Mouse (Mus musculus) midbrain, embryonic 12.5 days (tissue): ENCODE measurements around the gene Aacs. TPM values are rescaled to one million over a fixed set of nuclear protein-coding genes. Genes with fewer than 3 reads are reported as not detected.
A peak's percentile ranks its signal among the peaks of the same experiment; 100 is the strongest.

Source experiments
- ATAC-seq: fragments of 200-750 bp; cut with Nextera tagmentation; 2 replicates; pipeline ENCODE4 v1.8.0; 2017; ENCODE audit warnings: low read depth, moderate TSS enrichment, moderate library complexity; ENCODE audit not compliant: low FRiP score
- H3K27ac ChIP-seq: fragments of 300-500 bp; sonication (generic); replicated peaks from 2 replicates; pipeline ENCODE4 v1.5.1; 2016; ENCODE audit warnings: mild to moderate bottlenecking
- H3K27me3 ChIP-seq: fragments of 300-500 bp; sonication (generic); 2 replicates; pipeline ENCODE4 v1.6.1; 2016; ENCODE audit warnings: mild to moderate bottlenecking
- H3K36me3 ChIP-seq: fragments of 300-500 bp; sonication (generic); 2 replicates; pipeline ENCODE4 v1.6.1; 2016
- H3K4me1 ChIP-seq: fragments of 300-500 bp; sonication (generic); 2 replicates; pipeline ENCODE4 v1.6.1; 2016
- H3K4me2 ChIP-seq: fragments of 300-500 bp; sonication (generic); replicated peaks from 2 replicates; pipeline ENCODE4 v1.6.1; 2016; ENCODE audit warnings: mild to moderate bottlenecking, moderate library complexity
- H3K4me3 ChIP-seq: fragments of 300-500 bp; sonication (generic); 2 replicates; pipeline ENCODE4 v1.5.1; 2016; ENCODE audit warnings: mild to moderate bottlenecking
- H3K9ac ChIP-seq: fragments of 300-500 bp; sonication (generic); replicated peaks from 2 replicates; pipeline ENCODE4 v1.6.1; 2016; ENCODE audit warnings: mild to moderate bottlenecking, moderate library complexity
- H3K9me3 ChIP-seq: fragments of 300-500 bp; sonication (generic); 2 replicates; pipeline ENCODE4 v1.6.1; 2016; ENCODE audit warnings: mild to moderate bottlenecking
- WGBS: fragments of 180-500 bp; shearing (Covaris S2); methylation state at CpG from one replicate; pipeline ENCODE4 v1.1.7; 2016; 5-methylcytosine and 5-hydroxymethylcytosine counted together
- polyA plus RNA-seq: library from polyadenylated mRNA; unstranded; fragments of >200 nt; fragmentation: Nextera tagmentation; extraction: Ambion mirVana; gene quantifications from 2 replicates; pipeline ENCODE4 v1.2.1, GENCODE M21; 2016

Aacs gene
- polyA plus RNA-seq, 1 experiment from 2014 or later, result 62.7 TPM

- Histone ChIP-seq H3K27ac (no peak overlapping the region), H3K4me1 (no peaks in the 10 kb centered on the region), H3K9me3 (no peaks in the 10 kb centered on the region), H3K9ac (no peak overlapping the region), H3K4me2 (no peak overlapping the region), H3K27me3 (no peaks in the 10 kb centered on the region), H3K36me3 (no peaks in the 10 kb centered on the region), H3K4me3 (no peak overlapping the region)
- 77% methylated on average over 4 of the region's 4 CpGs for WGBS
- ATAC-seq, result no peak
Measured at GRCm38 (mm10) chr5:125470713-125471112, 4.9 kb upstream of the Aacs start.

- no peak for ATAC-seq
- no peaks in the 10 kb centered on the region for H3K27me3 ChIP-seq
- H3K4me1 ChIP-seq, result peaks cover 19% of the 10 kb centered on the region
- H3K9ac ChIP-seq, result no peak overlapping the region
- WGBS, result 73% methylated on average over 9 of the region's 9 CpGs
- H3K9me3 ChIP-seq, result no peaks in the 10 kb centered on the region
- no peak overlapping the region for H3K27ac ChIP-seq
- H3K4me3 ChIP-seq, result no peak overlapping the region
- H3K4me2 ChIP-seq, result no peak overlapping the region
- no peaks in the 10 kb centered on the region for H3K36me3 ChIP-seq
Measured at GRCm38 (mm10) chr5:125472796-125473475, 2.7 kb upstream of the Aacs start.

GRCm38 (mm10) chr5:125475030-125475429 lies 584 bp upstream of the Aacs start:
- no peaks in the 10 kb centered on the region for H3K9me3 ChIP-seq
- WGBS, result 62% methylated on average over 12 of the region's 12 CpGs
- H3K4me3 ChIP-seq, result peak overlapping the region; percentile 65
- peaks cover 27% of the 10 kb centered on the region for H3K4me1 ChIP-seq
- H3K36me3 ChIP-seq, result no peaks in the 10 kb centered on the region
- no peak for ATAC-seq
- H3K27ac ChIP-seq, result peak overlapping the region; percentile 49
- peak overlapping the region; percentile 73 for H3K9ac ChIP-seq
- H3K27me3 ChIP-seq, result no peaks in the 10 kb centered on the region
- peak overlapping the region; percentile 84 for H3K4me2 ChIP-seq

GRCm38 (mm10) chr5:125476286-125476625 lies 642 bp downstream of the Aacs start:
- peak overlapping the region; percentile 65 for H3K4me3 ChIP-seq
- no peaks in the 10 kb centered on the region for H3K9me3 ChIP-seq
- no peaks in the 10 kb centered on the region for H3K36me3 ChIP-seq
- WGBS, result 16% methylated on average over 5 of the region's 5 CpGs
- peak overlapping the region; percentile 67 for H3K27ac ChIP-seq
- peaks cover 34% of the 10 kb centered on the region for H3K4me1 ChIP-seq
- no peaks in the 10 kb centered on the region for H3K27me3 ChIP-seq
- H3K9ac ChIP-seq, result peak overlapping the region; percentile 73
- peak overlapping the region; percentile 84 for H3K4me2 ChIP-seq
- ATAC-seq, result peak; percentile 64; the same call in 1 of the 2 replicates

GRCm38 (mm10) chr5:125476799-125477198 lies 1.2 kb downstream of the Aacs start:
- Histone ChIP-seq H3K27ac (no peak overlapping the region), H3K27me3 (no peaks in the 10 kb centered on the region), H3K9ac (peak overlapping the region; percentile 73), H3K36me3 (no peaks in the 10 kb centered on the region), H3K4me1 (peaks cover 34% of the 10 kb centered on the region), H3K9me3 (no peaks in the 10 kb centered on the region), H3K4me3 (peak overlapping the region; percentile 65), H3K4me2 (peak overlapping the region; percentile 84)
- ATAC-seq, result no peak
- 68% methylated on average over 7 of the region's 7 CpGs for WGBS

- Histone ChIP-seq H3K27me3 (no peaks in the 10 kb centered on the region), H3K4me3 (peak overlapping the region; percentile 65), H3K4me1 (peaks cover 34% of the 10 kb centered on the region), H3K9me3 (no peaks in the 10 kb centered on the region), H3K36me3 (peaks cover 3% of the 10 kb centered on the region), H3K9ac (peak overlapping the region; percentile 73; the same call in 1 of the 2 replicates), H3K4me2 (peak overlapping the region; percentile 84), H3K27ac (no peak overlapping the region)
- 71% methylated on average over 7 of the region's 7 CpGs for WGBS
- no peak for ATAC-seq
Measured at GRCm38 (mm10) chr5:125477533-125477932, 1.9 kb downstream of the Aacs start.

- no peak overlapping the region for H3K9ac ChIP-seq
- WGBS, result 83% methylated on average over 7 of the region's 7 CpGs
- no peak for ATAC-seq
- peaks cover 8% of the 10 kb centered on the region for H3K36me3 ChIP-seq
- H3K27me3 ChIP-seq, result no peaks in the 10 kb centered on the region
- H3K4me1 ChIP-seq, result peaks cover 34% of the 10 kb centered on the region
- H3K9me3 ChIP-seq, result no peaks in the 10 kb centered on the region
- no peak overlapping the region for H3K27ac ChIP-seq
- H3K4me2 ChIP-seq, result peak overlapping the region; percentile 84; the same call in 1 of the 2 replicates
- H3K4me3 ChIP-seq, result no peak overlapping the region
Measured at GRCm38 (mm10) chr5:125478037-125478436, 2.4 kb downstream of the Aacs start.

GRCm38 (mm10) chr5:125479376-125479775 lies 3.8 kb downstream of the Aacs start:
- WGBS, result 94% methylated on average over 3 of the region's 3 CpGs
- H3K9me3 ChIP-seq, result no peaks in the 10 kb centered on the region
- H3K36me3 ChIP-seq, result peaks cover 18% of the 10 kb centered on the region
- peaks cover 34% of the 10 kb centered on the region for H3K4me1 ChIP-seq
- H3K27ac ChIP-seq, result no peak overlapping the region
- H3K9ac ChIP-seq, result no peak overlapping the region
- no peak overlapping the region for H3K4me3 ChIP-seq
- no peaks in the 10 kb centered on the region for H3K27me3 ChIP-seq
- no peak overlapping the region for H3K4me2 ChIP-seq
- no peak for ATAC-seq

- Histone ChIP-seq H3K9me3 (no peaks in the 10 kb centered on the region), H3K36me3 (peaks cover 29% of the 10 kb centered on the region), H3K4me2 (no peak overlapping the region), H3K4me1 (peaks cover 34% of the 10 kb centered on the region), H3K27ac (no peak overlapping the region), H3K4me3 (no peak overlapping the region), H3K27me3 (no peaks in the 10 kb centered on the region), H3K9ac (no peak overlapping the region)
- ATAC-seq, result no peak
- 80% methylated on average over 11 of the region's 11 CpGs for WGBS
Measured at GRCm38 (mm10) chr5:125480434-125481231, 5.0 kb downstream of the Aacs start.

- peaks cover 23% of the 10 kb centered on the region for H3K4me1 ChIP-seq
- peaks cover 35% of the 10 kb centered on the region for H3K36me3 ChIP-seq
- no peak for ATAC-seq
- no peak overlapping the region for H3K4me2 ChIP-seq
- no peaks in the 10 kb centered on the region for H3K27me3 ChIP-seq
- no peaks in the 10 kb centered on the region for H3K9me3 ChIP-seq
- no peak overlapping the region for H3K9ac ChIP-seq
- no peak overlapping the region for H3K4me3 ChIP-seq
- H3K27ac ChIP-seq, result no peak overlapping the region
- WGBS, result 94% methylated on average over 7 of the region's 7 CpGs
Measured at GRCm38 (mm10) chr5:125482474-125482873, 6.9 kb downstream of the Aacs start.

GRCm38 (mm10) chr5:125483712-125484611 lies 8.3 kb downstream of the Aacs start:
- H3K4me1 ChIP-seq, result peaks cover 19% of the 10 kb centered on the region
- H3K27ac ChIP-seq, result no peak overlapping the region
- no peak for ATAC-seq
- H3K4me3 ChIP-seq, result no peak overlapping the region
- H3K9me3 ChIP-seq, result no peaks in the 10 kb centered on the region
- H3K27me3 ChIP-seq, result no peaks in the 10 kb centered on the region
- WGBS, result 89% methylated on average over 6 of the region's 6 CpGs
- no peak overlapping the region for H3K9ac ChIP-seq
- no peak overlapping the region for H3K4me2 ChIP-seq
- H3K36me3 ChIP-seq, result peaks cover 35% of the 10 kb centered on the region
